Mouse (Mus musculus) kidney, postnatal 4 days (tissue): ENCODE results near the gene Zfp606.

Source experiments
- DNase-seq, 2 experiments: peaks; one replicate each; pipeline ENCODE4 v3.0.0; 2021; ENCODE audit warnings: mixed read lengths in 2 of 2

The Zfp606 gene

GRCm38 (mm10) chr7:12478158-12479008 lies at the start of gene Zfp606:
Gene Zfp606 (plus strand): TSS chr7:12478293.
- peak; percentile 86 to 93 for DNase-seq

- peak in 1 of 2 experiments; percentile 6 for DNase-seq
These were observed 885 bp downstream of the Zfp606 start for GRCm38 (mm10) chr7:12479009-12479346.

- no peak for DNase-seq
These were observed 1.4 kb downstream of the Zfp606 start for GRCm38 (mm10) chr7:12479525-12479924.

DNA sequence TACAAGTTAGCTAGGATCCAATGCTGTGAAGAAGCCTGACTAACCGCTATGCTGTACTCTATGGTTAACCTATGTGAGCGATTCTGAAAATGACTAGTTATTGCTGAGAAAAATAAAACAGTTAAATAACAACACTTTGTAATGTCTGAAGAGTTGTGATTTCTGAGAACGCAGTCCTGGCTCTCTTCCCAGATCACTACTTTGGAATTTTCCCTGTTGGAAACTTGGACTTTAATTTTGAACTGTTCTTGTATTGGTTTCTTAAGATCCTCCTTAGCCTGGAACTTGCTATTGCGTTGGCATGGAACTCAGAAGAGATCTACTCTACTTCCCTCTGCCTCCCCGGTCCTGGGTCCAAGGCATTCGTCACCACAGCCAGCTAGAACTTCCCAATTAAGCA lies 5.7 kb downstream of the Zfp606 start:
- no peak for DNase-seq

- DNase-seq: no peak
These were observed 7.9 kb downstream of the Zfp606 start for GRCm38 (mm10) chr7:12485956-12486355.

- DNase-seq: no peak
These were observed 8.6 kb downstream of the Zfp606 start for GRCm38 (mm10) chr7:12486691-12487090.

DNA sequence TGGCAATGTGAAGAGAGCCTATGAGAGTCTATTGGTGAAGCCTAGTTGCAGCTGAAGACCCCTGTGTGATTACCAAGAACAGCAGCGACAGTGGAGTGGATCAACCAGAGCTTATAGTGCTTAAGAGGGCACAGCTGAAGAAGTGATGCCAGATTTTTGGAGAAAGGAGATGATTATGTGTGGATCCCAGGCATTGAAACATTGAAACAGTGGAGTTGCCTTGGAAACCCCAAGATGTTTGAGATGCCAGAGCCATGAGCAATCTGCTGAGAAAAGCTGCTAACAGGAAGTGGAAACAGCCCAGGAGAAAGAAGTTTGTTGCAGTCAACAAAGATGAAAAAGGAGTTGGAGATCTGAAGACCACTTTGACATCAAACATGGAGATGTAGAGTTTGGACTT lies 32.8 kb downstream of the Zfp606 start:
- DNase-seq: no peak

DNA sequence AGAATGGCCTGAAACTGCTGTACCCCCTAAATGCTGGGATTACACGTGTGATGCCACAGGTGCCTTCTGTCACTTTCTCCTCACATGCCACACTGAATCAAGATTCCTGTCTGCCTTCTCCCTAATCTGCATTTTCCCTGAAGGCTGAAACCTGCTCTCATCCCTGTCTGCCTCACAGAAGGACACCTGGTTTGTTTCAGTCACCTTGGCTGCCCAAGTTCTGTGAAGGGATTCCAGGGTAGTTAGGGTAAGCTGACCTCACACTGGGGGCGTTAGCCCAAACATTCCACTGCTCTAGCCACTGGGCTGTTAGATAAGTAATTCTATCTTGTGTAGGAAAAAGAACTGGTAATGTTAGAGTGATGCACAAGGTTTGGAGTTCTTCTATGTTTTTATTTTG lies 34.1 kb downstream of the Zfp606 start, which contains the start of gene 2900092C05Rik:
Gene 2900092C05Rik, plus strand, starts transcription at position 301 of the 400 bp plus-strand sequence.
- no peak for DNase-seq
